Mouse (Mus musculus) fibroblast of lung, adult 2 months (primary cell): ENCODE data around the gene 4930539E08Rik.

Experiments used
- DNase-seq: peaks from one replicate; pipeline ENCODE4 v3.0.0-alpha.2; 2011; ENCODE audit warnings: low read depth

4930539E08Rik gene

GRCm38 (mm10) chr17:28855166-28855885, 59.8 kb downstream of the 4930539E08Rik start:
- no peak for DNase-seq

GRCm38 (mm10) chr17:28854377-28854776, 60.7 kb downstream of the 4930539E08Rik start:
- no peak for DNase-seq

GRCm38 (mm10) chr17:28850511-28850910, 64.6 kb downstream of the 4930539E08Rik start:
- no peak for DNase-seq

- no peak for DNase-seq
Observed at GRCm38 (mm10) chr17:28846974-28847617, 68.0 kb downstream of the 4930539E08Rik start.
